Mouse (Mus musculus) midbrain, embryonic 13.5 days (tissue): ENCODE measurements around the gene Mapk8ip3. TPM values are rescaled to one million over a fixed set of nuclear protein-coding genes. Genes with fewer than 3 reads are reported as not detected.

Source experiments
- ATAC-seq: fragments of 200-750 bp; cut with Nextera tagmentation; 2 replicates; pipeline ENCODE4 v1.8.0; 2017; ENCODE audit warnings: mild to moderate bottlenecking, moderate TSS enrichment, moderate library complexity
- H3K27ac ChIP-seq: fragments of 300-500 bp; sonication (generic); 2 replicates; pipeline ENCODE4 v1.5.1; 2015; ENCODE audit warnings: inconsistent platforms, mild to moderate bottlenecking, moderate library complexity
- H3K27me3 ChIP-seq: fragments of 300-500 bp; sonication (generic); 2 replicates; pipeline ENCODE4 v1.6.1; 2015; ENCODE audit warnings: mild to moderate bottlenecking, inconsistent platforms
- H3K36me3 ChIP-seq: fragments of 300-500 bp; sonication (generic); 2 replicates; pipeline ENCODE4 v1.6.1; 2015; ENCODE audit warnings: mild to moderate bottlenecking, inconsistent platforms
- H3K4me1 ChIP-seq: fragments of 300-500 bp; sonication (generic); replicated peaks from 2 replicates; pipeline ENCODE4 v1.6.1; 2015; ENCODE audit warnings: inconsistent platforms
- H3K4me2 ChIP-seq: fragments of 300-500 bp; sonication (generic); replicated peaks from 2 replicates; pipeline ENCODE4 v1.6.1; 2015; ENCODE audit warnings: moderate library complexity, mild to moderate bottlenecking, inconsistent platforms
- H3K4me3 ChIP-seq: fragments of 300-500 bp; sonication (generic); replicated peaks from 2 replicates; pipeline ENCODE4 v1.5.1; 2015; ENCODE audit warnings: mild to moderate bottlenecking, inconsistent platforms
- H3K9ac ChIP-seq: fragments of 300-500 bp; sonication (generic); replicated peaks from 2 replicates; pipeline ENCODE4 v1.6.1; 2015; ENCODE audit warnings: mild to moderate bottlenecking, inconsistent platforms
- H3K9me3 ChIP-seq: fragments of 300-500 bp; sonication (generic); 2 replicates; pipeline ENCODE4 v1.6.1; 2016; ENCODE audit warnings: mild to moderate bottlenecking, inconsistent platforms
- WGBS: fragments of 180-500 bp; shearing (Covaris S2); methylation state at CpG from one replicate; pipeline ENCODE4 v1.1.7; 2015; 5-methylcytosine and 5-hydroxymethylcytosine counted together
- polyA plus RNA-seq: library from polyadenylated mRNA; unstranded; fragments of >200 nt; fragmentation: Nextera tagmentation; extraction: Ambion mirVana; gene quantifications from 2 replicates; pipeline ENCODE4 v1.2.1, GENCODE M21; 2015

The Mapk8ip3 gene
- polyA plus RNA-seq, 1 experiment from 2014 or later = 83.8 TPM

DNA sequence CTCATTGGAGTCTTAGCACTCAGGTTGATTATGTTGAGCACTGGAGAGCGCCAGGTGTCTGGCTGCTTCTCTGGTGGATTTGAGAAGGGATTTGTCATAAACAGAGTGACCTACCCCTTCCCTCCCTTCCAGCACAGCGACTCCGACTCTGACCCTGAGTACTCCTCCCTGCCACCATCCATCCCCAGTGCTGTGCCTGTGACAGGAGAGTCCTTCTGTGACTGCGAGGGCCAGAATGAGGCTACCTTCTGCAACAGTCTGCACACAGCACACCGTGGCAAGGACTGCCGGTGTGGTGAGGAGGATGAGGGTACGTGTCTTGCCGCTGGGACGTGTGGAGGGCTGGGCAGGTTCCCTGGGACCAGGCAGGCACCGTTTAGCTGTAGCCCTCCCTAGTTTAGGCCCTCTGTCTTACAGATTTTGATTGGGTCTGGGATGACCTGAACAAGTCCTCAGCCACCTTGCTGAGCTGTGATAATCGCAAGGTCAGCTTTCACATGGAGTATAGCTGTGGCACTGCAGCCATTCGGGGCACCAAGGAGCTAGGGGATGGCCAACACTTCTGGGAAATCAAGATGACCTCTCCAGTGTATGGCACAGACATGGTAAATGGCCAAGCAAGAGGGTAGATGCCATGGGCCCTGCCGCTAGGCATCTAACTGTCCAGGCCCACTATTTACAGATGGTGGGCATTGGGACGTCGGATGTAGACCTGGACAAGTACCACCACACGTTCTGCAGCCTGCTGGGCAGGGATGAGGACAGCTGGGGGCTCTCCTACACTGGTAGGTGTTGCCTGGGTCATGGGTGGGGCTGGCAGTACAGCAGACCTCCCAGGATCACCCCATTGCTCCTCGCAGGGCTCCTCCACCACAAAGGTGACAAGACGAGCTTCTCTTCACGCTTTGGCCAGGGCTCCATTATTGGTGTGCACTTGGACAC lies 46.4 kb downstream of the Mapk8ip3 start:
- Histone ChIP-seq H3K27me3 (no peaks in the 10 kb centered on the region), H3K36me3 (peaks cover 52% of the 10 kb centered on the region), H3K9ac (no peak overlapping the region), H3K9me3 (no peaks in the 10 kb centered on the region), H3K4me3 (no peak overlapping the region), H3K4me2 (no peak overlapping the region), H3K4me1 (peaks cover 41% of the 10 kb centered on the region), H3K27ac (no peak overlapping the region)
- WGBS = 90% methylated on average over 19 of the region's 19 CpGs
- ATAC-seq = no peak

DNA sequence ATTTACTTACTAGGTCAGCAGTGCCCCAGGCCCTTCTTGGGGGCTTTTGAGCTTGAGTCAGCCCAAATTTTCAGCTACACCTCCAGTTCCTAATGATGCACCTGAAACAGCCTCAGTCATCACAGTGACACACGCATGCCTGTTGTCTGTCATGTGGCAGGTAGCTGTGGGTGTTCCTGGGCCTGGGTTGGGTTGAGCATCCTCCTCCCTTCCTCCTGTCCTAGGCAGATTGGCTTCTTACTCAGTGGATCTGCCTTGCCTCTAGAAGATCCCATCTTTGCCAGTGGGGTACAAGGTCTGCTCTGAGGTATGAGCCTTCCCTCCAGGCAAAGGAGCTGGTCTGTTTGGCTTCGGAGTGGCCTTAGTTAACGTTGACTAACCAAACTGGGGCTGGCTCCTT lies 47.9 kb downstream of the Mapk8ip3 start:
- Histone ChIP-seq H3K9me3 (no peaks in the 10 kb centered on the region), H3K9ac (no peak overlapping the region), H3K27me3 (no peaks in the 10 kb centered on the region), H3K27ac (no peak overlapping the region), H3K36me3 (peaks cover 60% of the 10 kb centered on the region), H3K4me2 (no peak overlapping the region), H3K4me3 (no peak overlapping the region), H3K4me1 (peaks cover 39% of the 10 kb centered on the region)
- WGBS = 94% methylated on average over 3 of the region's 3 CpGs
- ATAC-seq = no peak

DNA sequence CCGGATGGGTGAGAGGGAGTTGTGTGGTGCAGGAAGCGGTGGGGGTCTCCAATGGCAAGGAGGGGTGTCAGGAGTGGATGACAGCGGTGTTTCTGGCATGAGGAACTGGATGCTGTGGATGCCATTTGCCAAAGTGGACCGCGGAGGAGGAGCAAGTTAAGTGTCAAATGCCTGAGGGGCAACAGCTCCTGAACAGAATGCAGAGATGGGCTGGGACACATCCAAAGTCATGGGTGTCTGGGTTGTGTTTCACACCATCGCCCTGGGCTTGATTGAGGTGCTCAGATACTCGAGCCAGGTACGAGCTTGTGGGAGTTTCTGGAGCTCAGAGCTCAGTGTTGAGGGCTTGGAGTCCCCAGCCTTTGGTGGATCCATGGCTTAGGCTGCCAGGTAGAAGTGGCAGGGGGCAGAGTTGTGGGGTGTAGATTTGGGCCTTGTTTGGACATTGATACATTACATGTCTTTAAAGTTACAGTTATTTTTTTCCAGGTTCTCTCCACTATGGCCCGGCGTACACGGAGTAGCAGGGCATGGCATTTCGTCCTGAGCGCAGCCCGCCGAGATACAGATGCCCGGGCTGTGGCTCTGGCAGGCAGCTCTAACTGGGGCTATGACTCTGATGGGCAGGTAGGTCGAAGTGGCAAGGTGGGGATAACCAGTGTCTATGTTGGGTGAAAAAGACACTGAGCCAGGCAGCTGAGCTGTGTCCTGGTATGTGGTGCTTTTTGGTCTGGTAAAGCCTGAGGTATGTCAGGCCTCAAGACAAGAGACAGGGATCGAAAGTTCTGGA lies 49.3 kb downstream of the Mapk8ip3 start:
- Histone ChIP-seq H3K4me3 (peak overlapping the region; percentile 87), H3K27ac (peak overlapping the region; percentile 81; the same call in 1 of the 2 replicates), H3K4me2 (peak overlapping the region; percentile 92), H3K4me1 (peaks cover 32% of the 10 kb centered on the region), H3K9ac (peak overlapping the region; percentile 92), H3K36me3 (peaks cover 60% of the 10 kb centered on the region), H3K9me3 (no peaks in the 10 kb centered on the region), H3K27me3 (no peaks in the 10 kb centered on the region)
- 70% methylated on average over 18 of the region's 18 CpGs for WGBS
- no peak for ATAC-seq

DNA sequence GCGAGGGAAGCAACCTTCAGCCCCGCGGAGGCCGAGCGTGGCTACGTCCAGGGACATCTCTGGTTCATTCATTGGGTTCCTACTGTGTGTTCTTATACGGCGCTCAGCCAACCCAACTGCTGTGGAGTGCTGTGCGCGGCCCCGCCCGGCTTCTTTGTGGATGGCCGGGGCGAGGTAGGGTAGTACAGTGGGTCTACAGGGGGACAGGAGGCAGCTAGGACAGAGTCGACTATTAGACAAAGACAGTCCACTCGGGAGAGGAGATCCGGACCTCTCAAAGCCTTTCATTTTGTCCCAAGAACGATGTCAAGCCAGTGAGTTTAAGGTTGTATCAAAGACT lies 49.9 kb downstream of the Mapk8ip3 start:
- H3K4me3 ChIP-seq = peak overlapping the region; percentile 87
- H3K36me3 ChIP-seq = peaks cover 56% of the 10 kb centered on the region
- peaks cover 32% of the 10 kb centered on the region for H3K4me1 ChIP-seq
- ATAC-seq = peak; percentile 51
- peak overlapping the region; percentile 92 for H3K9ac ChIP-seq
- under 1% methylated on average over 18 of the region's 18 CpGs for WGBS
- H3K4me2 ChIP-seq = peak overlapping the region; percentile 92
- no peaks in the 10 kb centered on the region for H3K27me3 ChIP-seq
- H3K27ac ChIP-seq = peak overlapping the region; percentile 81
- no peaks in the 10 kb centered on the region for H3K9me3 ChIP-seq

DNA sequence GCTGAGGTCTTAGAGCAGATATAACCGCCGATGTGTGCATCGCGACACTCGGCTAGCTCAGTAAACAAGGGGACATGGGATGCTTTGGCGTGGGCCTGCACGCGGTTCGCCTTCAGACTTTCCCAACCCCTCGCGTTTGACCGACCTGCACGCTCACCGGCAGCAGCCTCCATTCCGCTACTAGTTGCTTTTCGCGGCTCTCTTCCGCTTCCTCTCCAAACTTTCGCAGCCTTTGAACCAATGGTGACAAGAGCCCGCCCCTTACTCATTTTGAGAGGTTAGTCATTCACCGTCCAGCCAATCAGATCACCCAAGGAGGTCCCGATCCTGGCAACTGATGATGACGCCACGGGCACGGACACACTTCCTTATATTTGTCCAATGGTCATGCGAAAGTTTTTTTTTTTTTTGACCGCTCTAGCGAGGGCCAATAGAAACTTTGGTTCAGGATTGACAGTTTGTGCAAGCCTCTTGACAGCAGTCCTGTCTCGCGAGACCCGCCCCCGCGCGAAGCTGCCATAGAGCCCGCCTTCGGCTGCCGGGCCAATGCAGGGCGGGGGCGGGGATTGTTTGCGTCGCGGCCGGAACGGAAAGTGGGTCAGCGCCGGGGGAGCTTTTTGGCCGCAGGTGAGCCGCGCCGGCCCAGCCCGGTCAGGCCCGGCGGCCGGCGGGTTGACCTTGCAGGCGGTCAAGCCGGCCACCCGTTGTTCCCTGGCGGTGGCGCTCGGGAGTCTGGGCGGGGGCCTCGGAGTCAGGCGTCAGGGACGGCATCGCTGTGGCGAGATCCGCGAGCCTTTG lies 50.4 kb downstream of the Mapk8ip3 start, which contains the start of the genes Nubp2 and Spsb3:
Nubp2 (minus strand) TSS at position 216 of the 798 bp plus-strand sequence.
Spsb3 (plus strand) TSS at position 510 of the 798 bp plus-strand sequence.
- peak within 1 kb of the TSS; percentile 81 for H3K27ac ChIP-seq
- peaks cover 50% of the 10 kb centered on the region for H3K36me3 ChIP-seq
- H3K9ac ChIP-seq = peak within 1 kb of the TSS; percentile 92
- H3K4me3 ChIP-seq = peak within 1 kb of the TSS; percentile 87
- ATAC-seq = peak; percentile 97
- peak within 1 kb of the TSS; percentile 92 for H3K4me2 ChIP-seq
- H3K9me3 ChIP-seq = no peaks in the 10 kb centered on the region
- H3K4me1 ChIP-seq = peaks cover 32% of the 10 kb centered on the region
- WGBS = under 1% methylated on average over 69 of the region's 69 CpGs
- H3K27me3 ChIP-seq = no peaks in the 10 kb centered on the region

DNA sequence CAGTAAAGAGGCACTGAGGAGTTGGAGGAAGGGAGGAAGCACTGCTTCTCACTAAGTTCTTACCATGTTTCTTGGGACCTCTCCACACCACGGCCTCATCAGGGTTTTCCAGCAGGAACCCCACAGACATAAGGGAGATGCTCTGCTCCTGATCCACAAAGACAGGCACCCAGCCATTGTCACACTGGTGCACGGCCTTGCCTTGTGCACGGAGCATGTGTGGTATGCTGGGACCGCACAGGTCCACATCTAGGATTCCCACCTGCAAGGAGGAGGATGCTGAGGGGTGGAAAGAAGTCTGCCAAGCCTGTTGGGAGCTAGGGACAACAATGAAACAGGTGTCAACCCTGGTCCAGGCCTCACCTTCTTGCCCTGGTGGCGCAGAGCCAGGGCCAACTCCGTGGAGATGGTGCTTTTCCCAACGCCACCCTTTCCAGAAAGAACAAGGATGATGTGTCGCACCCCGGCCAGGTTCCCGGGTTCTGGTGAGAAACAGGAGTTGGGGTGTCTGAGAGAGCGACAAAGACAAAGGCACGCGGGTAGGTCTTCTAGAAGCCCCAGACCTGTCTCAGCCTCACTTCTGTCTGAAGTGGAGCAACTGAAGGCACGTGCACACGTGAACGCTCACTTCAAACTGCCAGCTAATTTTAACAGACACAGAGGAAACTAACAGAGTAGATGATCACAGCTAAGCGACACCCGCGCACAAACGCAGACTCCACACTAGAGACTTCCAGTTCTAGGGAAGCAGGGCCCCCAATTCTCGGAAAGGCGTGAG lies 51.2 kb downstream of the Mapk8ip3 start:
- Histone ChIP-seq H3K9me3 (no peaks in the 10 kb centered on the region), H3K4me1 (peaks cover 32% of the 10 kb centered on the region), H3K27me3 (no peaks in the 10 kb centered on the region), H3K4me2 (peak overlapping the region; percentile 90), H3K4me3 (peak overlapping the region; percentile 87), H3K36me3 (peaks cover 42% of the 10 kb centered on the region), H3K27ac (no peak overlapping the region), H3K9ac (peak overlapping the region; percentile 54)
- no peak for ATAC-seq
- WGBS = 26% methylated on average over 22 of the region's 22 CpGs

DNA sequence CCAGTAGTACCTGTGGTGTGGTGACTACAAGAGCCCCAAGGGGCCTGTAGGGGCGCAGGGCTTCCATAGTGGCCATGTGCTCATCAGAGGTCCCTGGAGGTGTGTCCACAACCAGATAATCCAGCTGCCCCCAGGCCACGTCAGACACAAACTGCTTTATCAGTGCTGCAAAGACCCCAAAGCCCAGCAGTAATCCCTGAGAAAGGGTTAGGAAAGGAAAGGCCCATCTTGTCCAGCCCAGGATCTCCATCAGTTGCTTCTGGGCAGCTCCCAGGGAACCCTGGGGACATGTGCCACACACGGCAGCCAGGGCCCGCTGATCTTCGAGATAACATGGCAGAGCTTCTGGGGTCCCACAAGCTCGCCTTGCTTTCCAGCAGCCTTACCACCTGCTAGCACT lies 52.4 kb downstream of the Mapk8ip3 start:
- no peak for ATAC-seq
- no peaks in the 10 kb centered on the region for H3K27me3 ChIP-seq
- no peaks in the 10 kb centered on the region for H3K9me3 ChIP-seq
- H3K4me1 ChIP-seq = peaks cover 32% of the 10 kb centered on the region
- 87% methylated on average over 6 of the region's 6 CpGs for WGBS
- no peak overlapping the region; the same call in 1 of the 2 replicates for H3K4me3 ChIP-seq
- no peak overlapping the region for H3K4me2 ChIP-seq
- no peak overlapping the region for H3K9ac ChIP-seq
- no peak overlapping the region for H3K27ac ChIP-seq
- H3K36me3 ChIP-seq = peaks cover 31% of the 10 kb centered on the region

DNA sequence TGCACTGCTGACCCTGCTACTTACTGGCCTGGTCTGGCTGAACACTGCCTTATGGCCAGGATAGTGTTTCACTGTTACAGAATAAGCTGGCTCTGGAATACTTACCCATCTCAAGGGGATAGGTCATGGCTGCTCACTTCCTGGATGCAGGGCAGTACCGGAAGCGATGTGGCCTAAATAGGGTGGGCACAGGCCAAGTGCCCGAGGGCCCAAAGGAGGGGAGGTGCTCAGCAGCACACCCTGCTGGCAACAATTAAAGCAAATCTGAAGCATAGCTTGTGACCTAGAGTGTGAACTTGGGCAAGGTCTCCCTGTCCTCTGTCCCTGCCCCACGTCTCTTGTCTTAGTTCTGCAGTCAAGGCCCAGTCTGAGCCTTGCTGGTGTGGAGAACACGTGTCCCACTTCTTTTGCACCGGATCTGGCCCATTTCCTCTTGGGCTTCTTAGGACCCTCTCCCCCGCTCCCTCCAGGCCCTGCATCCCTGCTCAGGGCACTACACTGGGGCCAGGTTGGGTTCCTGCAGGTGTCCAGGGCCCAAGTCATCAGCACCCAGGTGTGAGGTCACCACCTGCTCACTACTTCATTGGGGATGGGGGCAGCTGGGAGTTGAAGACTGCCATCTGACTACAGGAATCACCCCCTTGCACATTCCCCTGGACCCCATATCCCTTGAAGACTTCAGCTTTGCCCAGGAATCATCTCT lies 54.9 kb downstream of the Mapk8ip3 start:
- H3K4me2 ChIP-seq = no peak overlapping the region
- no peak overlapping the region for H3K9ac ChIP-seq
- peaks cover 23% of the 10 kb centered on the region for H3K36me3 ChIP-seq
- 45% methylated on average over 7 of the region's 7 CpGs for WGBS
- ATAC-seq = no peak
- no peak overlapping the region for H3K4me3 ChIP-seq
- no peak overlapping the region for H3K27ac ChIP-seq
- H3K27me3 ChIP-seq = no peaks in the 10 kb centered on the region
- no peaks in the 10 kb centered on the region for H3K9me3 ChIP-seq
- peaks cover 10% of the 10 kb centered on the region for H3K4me1 ChIP-seq

DNA sequence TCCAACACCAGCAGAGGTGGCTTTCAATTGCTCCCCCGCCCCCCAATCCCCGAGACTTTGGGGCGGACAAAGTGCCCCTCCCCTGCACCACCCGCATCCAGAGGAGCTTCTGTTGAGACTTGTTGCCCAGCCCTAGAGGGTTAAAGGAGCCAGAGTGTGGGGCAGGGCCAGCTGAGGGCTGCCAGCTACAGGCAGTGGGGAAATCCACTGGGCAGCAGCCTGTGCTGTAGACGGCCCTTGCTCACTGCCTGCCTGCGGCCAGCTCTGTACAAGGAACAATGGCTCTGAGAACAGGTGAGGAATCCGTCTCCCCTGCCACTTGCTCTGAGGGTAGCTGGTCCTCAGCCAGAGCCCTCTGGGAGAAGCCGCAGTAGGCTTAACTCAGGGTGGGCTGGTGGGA lies 58.2 kb downstream of the Mapk8ip3 start:
- ATAC-seq = no peak
- H3K9ac ChIP-seq = no peak overlapping the region
- no peaks in the 10 kb centered on the region for H3K27me3 ChIP-seq
- no peaks in the 10 kb centered on the region for H3K4me1 ChIP-seq
- 76% methylated on average over 8 of the region's 8 CpGs for WGBS
- H3K4me2 ChIP-seq = no peak overlapping the region
- peaks cover 12% of the 10 kb centered on the region for H3K36me3 ChIP-seq
- H3K4me3 ChIP-seq = no peak overlapping the region
- H3K27ac ChIP-seq = no peak overlapping the region
- no peaks in the 10 kb centered on the region for H3K9me3 ChIP-seq

DNA sequence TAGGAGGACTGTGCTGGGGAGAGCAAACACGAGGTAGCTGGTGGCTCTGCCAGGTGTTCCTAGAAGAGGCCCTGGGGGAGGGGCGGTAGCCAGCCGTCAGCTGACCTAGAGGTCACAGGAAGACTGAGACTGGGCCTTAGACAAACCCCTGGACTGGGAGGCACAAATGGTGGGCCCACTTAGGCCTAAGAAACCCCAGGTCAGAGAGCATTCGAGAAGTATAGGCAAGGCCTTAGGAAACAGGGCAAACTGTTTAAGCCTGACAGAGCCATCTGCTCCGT lies 58.7 kb downstream of the Mapk8ip3 start:
- Histone ChIP-seq H3K4me3 (no peak overlapping the region), H3K9ac (no peak overlapping the region), H3K36me3 (peaks cover 7% of the 10 kb centered on the region), H3K27me3 (no peaks in the 10 kb centered on the region), H3K4me1 (no peaks in the 10 kb centered on the region), H3K9me3 (no peaks in the 10 kb centered on the region), H3K4me2 (no peak overlapping the region), H3K27ac (no peak overlapping the region)
- WGBS = 43% methylated on average over 5 of the region's 5 CpGs
- ATAC-seq = no peak
